Mouse (Mus musculus) ES-Bruce4 (cell line): ENCODE data around the gene Usp28.

Experiments
- CTCF ChIP-seq: IDR thresholded peaks from one replicate; pipeline ENCODE4 v1.8.1; 2011; ENCODE audit warnings: low read depth, low read length
- EP300 ChIP-seq: IDR thresholded peaks from 2 replicates; pipeline ENCODE4 v1.6.1; 2011; ENCODE audit warnings: low read depth, low read length; ENCODE audit not compliant: insufficient read depth
- POLR2A ChIP-seq: IDR thresholded peaks from one replicate; pipeline ENCODE4 v1.8.1; 2011; ENCODE audit warnings: low read length; ENCODE audit not compliant: insufficient read depth

- TF ChIP-seq POLR2A (no peak), CTCF (no peak), EP300 (no peak)
Measured at GRCm38 (mm10) chr9:49054028-49054427, 68.9 kb downstream of the Usp28 start.
